Mouse (Mus musculus): ENCODE measurements at regions not wholly inside any gene's neighbourhood (a gene's known extent, or its start where the extent isn't known, plus 50 kb on each side); places are given as distances from the start of the nearest gene placed in this dataset.

DNA sequence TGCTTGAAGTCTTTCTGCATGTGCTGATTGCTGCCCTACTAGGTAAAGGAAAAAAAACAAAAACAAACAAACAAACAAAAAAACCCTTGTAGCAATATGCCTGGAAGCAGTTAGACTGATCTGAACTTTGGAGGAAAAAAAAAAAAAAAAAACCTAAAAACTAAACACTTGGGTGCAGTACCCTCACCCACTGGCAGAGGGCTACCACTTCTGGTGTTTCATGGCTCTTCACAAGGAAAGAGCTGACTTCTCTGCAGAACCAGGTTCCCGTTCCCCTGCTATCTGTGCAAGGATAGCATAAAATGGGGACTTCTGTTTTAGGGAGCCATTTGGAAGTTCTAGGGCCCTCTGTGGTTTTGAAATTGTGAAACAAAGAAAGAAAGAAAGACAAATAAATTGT, 52.2 kb upstream of the Otud4 start:
- ATAC-seq (replicated peaks; ENCODE audit: low FRiP score, low TSS enrichment, poor library complexity, severe bottlenecking): peak; percentile 83

DNA sequence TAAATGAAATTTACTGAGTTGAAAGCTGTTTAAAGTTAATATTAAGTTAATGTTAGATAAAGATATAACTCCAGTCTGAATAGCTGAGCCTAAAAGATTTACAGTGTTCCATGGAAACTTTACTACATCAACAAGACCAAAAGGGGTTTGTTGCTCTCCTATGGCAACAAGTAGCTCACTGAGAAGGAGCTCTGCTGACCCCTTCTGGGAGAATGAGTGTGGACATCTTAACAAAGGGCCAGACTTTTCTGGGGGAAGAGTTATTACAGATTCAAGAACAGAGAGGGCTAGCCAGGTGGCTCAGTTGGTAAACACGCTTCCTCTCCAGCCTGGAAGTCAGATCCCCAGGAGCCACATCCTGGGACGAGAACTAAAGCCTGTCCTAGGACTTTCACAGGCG, 54.5 kb upstream of the Otud4 start:
- 0 out of 2 replicates have a peak, but pooled peaks have one; percentile 46 for ATAC-seq (replicated peaks; ENCODE audit: low FRiP score, low TSS enrichment, poor library complexity, severe bottlenecking)

DNA sequence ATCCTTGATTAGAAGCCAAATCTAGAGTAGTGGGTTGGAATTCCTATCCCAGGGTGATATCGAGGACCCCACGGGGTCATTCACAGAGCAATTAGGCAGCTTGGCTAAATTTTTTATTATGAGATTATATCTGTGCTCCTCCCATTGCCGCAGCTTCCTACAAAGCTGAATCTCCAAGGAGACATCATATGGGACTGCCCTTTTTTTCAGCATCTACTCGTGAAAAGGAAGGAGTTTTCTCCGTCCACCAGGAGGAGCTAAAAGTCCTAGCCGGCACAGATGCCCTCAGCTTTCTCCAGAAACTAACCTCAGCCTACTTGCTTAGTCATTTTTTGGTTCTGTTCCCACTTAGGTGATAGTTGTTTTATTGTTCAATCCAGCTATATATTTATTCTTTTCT, 56.1 kb upstream of the Otud4 start:
- ATAC-seq (replicated peaks; ENCODE audit: low FRiP score, low TSS enrichment, poor library complexity, severe bottlenecking): peak; percentile 63

DNA sequence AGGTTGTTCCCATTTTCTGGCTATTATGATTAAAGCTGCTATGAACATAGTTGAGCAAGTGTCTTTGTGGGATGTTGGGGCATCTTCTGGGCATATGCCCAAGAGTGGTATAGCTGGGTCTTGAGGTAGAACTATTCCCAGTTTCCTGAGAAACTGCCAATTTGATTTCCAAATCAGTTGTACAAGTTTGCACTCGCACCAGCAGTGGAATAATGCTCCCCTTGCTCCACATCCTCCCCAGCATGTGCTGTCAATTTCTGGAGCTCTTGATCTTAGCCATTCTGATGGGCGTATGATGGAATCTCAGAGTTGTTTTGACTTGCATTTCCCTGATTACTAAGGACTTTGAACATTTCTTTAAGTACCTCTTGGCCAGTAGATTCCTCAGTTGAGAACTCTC, 57.2 kb upstream of the Otud4 start:
- no peak for ATAC-seq (replicated peaks; ENCODE audit: low FRiP score, low TSS enrichment, poor library complexity, severe bottlenecking)

DNA sequence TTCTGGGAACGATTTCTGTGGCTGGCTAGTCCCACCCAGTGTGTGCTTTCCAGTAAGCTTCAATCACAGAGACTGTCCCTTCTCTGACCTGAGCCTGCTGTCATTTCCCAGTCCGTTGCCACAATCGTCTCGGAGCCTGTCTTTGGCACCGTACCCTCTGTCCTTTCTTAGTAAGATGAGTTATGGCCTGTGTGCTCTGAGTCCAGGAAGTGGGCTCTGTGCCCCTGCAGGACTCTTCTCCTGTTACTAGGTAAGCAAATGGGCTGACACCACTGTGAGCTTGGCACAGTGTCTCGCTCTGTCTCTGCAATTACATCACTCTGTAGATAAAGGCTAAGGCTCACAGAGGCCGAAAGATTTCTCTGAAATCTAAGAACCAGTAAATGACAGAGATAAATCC, 63.3 kb upstream of the Otud4 start:
- no peak for ATAC-seq (replicated peaks; ENCODE audit: low FRiP score, low TSS enrichment, poor library complexity, severe bottlenecking)

DNA sequence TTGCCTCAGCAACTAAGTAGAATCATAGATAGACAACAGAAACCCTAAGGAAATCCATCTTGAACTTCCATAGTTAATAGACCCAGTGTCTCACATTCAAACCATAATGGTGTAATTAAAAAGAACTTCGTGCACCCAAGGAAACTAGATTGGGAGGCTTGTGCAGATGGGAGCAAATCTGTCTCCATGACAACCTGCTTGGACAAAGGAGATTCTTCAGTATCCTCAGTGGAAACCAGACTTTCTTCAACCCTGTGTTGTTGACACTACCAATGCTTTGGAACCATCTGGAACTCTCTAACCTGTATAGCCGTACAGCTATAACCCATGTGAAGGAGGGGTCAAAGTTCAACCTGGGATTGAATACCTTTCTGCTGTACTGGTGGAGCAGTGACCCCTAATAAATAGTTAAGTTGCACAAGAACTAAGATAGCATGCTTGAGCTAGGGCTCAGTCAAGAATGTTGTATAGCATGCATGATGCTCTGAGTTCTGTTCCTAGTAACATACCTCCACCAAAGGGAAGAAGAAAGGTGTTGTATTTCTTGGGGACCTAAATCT, 64.2 kb upstream of the Otud4 start:
- ATAC-seq (replicated peaks; ENCODE audit: low FRiP score, low TSS enrichment, poor library complexity, severe bottlenecking): no peak

DNA sequence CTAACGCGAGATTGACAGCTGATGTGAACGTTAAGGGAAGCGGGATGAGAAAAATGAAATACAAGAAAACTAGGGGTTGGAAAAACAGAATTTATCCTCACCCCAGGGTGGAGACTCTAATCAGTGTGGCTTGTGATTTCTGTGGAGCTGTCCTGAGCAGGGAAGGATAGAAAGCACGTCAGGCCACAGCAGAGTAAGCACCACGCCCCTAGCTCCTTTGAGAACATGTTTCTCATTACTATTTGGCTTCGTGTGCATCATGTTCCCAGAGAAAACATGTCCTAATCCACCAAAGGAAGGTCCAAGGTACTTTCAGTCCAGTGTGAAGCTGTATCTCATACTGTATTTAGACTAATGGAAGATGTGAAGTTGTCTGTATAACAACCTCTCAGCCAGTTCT, 65.9 kb upstream of the Otud4 start:
- no peak for ATAC-seq (replicated peaks; ENCODE audit: low FRiP score, low TSS enrichment, poor library complexity, severe bottlenecking)

DNA sequence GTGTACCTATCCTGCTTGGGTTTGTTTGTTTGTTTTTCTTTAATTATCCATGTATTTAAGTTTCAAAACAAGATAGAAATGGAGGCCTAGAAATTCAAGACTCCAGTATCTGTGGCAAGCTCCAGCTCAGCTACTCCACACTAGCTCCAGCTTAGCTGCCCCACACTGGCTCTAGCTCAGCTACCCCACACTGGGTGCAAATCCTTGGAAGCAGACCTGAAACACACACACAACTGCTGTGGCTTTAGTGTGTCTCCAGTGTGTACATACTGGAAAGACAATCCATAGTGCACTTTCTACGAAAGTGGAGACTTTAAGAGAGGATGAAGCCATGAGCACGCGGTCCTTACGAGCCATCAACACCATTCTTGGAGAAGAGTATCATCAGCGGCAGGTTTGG, 66.9 kb upstream of the Otud4 start:
- no peak for ATAC-seq (replicated peaks; ENCODE audit: low FRiP score, low TSS enrichment, poor library complexity, severe bottlenecking)

DNA sequence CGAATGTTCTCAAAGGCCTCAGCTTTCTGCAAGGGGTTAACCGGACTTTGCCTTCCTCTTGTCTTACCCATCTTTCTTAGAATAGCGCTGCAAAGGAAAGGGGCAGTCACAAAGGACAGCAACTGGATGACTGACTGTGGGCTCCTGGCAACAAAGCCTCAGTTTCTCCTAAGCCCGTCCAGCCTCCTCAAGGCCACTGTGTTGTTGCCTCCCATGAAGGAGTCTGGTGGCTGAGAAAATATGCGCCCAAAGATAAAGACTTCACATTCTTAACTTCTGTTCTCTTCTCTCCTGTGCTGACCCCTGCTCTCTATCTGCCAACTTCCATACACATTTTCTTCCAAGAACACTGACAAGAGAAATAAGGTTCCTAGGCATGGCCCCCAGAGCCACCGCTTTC, 76.3 kb upstream of the Otud4 start:
- no peak for ATAC-seq (replicated peaks; ENCODE audit: low FRiP score, low TSS enrichment, poor library complexity, severe bottlenecking)

DNA sequence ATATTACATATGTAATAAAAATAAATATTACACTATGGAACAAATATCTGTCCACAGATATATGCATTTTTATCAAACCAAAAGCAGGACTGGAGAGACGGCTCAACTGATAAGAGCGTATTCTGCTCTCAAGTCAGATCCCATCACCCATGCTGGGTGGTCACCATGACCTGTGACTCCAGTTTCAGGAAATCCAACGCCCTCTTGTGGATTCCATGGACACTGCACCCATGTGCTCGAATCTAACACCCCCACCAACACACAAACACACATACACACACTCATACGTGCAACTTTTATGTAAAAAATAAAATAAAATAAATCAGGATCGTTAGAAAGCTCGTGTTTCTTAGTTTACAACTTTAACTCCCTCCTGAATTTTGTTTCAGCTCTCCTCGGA, 76.7 kb upstream of the Otud4 start:
- no peak for ATAC-seq (replicated peaks; ENCODE audit: low FRiP score, low TSS enrichment, poor library complexity, severe bottlenecking)

DNA sequence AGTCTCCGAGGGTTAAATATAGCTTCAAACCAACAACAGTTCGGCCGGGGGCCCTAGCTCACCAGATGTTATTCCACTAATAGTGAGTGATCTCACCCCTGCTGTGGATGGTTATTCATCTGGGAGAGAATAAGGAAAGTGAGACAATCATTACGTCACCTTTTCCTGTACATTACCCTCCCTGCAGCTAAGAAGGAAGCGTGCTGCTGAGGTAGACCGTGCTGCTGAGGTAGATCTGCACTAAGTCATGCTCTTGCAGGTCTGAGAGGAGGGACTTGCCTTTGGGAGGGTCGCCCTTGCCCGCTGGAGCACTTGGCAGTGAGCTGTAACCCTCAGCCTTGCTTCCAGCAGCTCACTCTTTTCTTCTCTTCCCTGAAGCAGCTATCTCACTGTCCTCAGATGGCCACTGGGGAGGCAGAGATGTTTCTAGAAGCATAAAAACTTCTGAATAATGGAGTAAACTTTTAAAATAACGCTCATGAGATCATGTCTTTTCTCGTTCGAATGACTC, 77.3 kb upstream of the Otud4 start:
- no peak for ATAC-seq (replicated peaks; ENCODE audit: low FRiP score, low TSS enrichment, poor library complexity, severe bottlenecking)

DNA sequence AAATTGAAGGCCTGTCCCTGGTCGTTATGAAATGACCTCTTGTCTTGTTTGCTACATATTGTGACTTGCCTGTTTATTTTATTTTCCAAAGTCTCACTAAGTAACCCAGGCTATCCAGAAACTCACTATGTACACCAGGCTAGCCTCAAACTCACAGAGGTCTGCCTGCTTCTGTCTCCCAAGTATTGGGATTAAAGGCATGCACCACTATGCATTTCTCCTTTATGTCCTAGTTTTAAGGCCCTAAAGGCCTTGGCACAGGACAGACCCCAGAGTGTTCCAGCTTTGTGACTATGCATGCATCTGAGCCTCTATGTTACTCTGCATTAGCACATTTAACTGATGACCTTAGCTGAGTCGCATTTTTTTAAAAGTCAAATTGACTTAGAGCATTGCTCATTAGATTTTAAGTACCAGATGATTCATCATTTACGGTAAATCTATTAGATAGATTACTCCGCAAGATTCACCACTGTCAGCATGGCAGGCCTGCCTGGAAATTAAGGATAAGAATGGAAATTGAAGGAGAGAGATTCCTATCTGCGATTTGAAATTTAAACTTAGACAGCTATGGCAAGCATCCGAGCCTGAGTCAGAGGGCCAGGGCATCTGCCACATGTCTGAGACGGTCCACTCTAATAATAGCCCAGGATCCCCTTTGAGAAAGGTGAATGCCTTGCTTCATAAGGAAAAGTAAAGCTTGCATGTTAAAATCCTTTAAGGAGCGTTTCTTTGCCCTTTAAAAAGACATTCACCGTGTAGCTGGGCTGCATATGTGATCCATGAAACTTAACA, 78.0 kb upstream of the Otud4 start:
- ATAC-seq (replicated peaks; ENCODE audit: low FRiP score, low TSS enrichment, poor library complexity, severe bottlenecking): no peak

DNA sequence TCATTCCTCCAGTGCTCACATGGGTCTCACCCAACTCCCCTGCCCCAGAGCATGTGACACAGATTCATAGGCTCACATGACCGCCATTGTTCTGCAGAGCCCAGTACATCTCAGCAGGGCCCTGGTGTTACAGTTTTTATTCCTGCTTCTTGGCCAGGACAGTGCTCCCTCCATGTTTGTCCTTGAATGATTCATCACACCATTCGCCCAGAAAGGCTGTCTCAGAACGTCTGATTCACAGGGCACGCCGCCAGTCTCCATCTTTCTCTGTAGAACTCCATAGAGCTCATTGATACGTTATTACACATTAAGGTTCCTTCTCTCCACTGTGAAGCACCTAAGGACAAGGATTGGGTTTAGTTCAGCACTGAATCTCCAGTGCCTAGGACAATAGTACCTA, 79.9 kb upstream of the Otud4 start:
- ATAC-seq (replicated peaks; ENCODE audit: low FRiP score, low TSS enrichment, poor library complexity, severe bottlenecking): no peak

DNA sequence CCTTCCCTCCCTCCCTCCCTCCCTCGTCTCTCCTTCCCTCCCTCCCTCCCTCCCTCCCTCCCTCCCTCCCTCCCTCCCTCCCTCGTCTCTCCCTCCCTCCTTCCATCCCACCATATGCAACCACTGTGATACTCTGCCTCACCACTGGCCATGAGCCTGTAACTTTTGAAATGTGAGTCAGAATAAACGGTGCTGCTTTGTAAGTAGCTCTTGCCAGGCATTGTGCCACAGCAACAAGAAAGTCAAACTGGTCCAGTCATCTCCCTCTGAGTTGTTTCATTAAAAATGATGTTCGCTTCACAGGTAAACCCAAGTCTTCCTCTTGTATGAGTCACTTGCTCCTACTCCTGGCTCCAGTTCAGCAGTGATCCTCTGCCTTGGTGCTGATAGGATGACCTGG, 85.1 kb upstream of the Otud4 start:
- ATAC-seq (replicated peaks; ENCODE audit: low FRiP score, low TSS enrichment, poor library complexity, severe bottlenecking): no peak

DNA sequence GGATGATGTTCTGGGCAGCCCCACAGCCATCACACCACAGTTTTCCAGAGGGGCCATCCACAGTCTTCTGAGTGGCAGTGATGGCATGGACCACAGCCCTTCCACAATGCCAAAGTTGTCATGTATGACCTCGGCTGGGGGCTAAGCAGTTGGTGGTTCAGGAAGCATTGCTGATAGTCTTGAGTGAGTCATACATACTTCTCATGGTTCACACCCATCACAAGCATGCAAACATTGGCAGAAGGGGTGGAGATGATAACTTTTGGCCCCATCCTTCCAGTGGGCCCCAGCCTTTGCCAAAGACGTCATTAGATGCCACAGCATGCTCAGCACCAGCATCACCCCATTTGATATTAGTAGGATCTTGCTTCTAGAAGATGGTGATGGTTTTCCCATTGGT, 89.3 kb upstream of the Otud4 start:
- no peak for ATAC-seq (replicated peaks; ENCODE audit: low FRiP score, low TSS enrichment, poor library complexity, severe bottlenecking)

DNA sequence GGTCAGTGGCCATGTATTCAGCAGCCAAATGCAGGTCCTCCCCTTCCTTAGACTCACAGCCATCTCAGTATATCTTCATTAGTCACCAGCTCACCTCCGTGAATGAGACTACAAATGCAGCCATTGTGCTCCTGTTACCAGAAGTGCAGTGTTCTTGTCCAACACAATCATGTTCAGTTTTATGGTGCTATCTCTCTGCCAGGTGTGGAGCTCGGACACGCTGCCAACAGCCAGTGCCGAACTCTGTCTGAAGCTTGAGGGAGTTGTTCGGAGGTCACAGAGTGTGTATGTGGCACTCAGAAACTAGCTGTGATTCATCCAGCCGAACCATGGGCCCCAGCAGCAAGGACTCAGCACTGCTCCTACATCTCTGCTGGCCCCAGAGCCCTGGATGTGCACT, 91.3 kb upstream of the Otud4 start:
- no peak for ATAC-seq (replicated peaks; ENCODE audit: low FRiP score, low TSS enrichment, poor library complexity, severe bottlenecking)

DNA sequence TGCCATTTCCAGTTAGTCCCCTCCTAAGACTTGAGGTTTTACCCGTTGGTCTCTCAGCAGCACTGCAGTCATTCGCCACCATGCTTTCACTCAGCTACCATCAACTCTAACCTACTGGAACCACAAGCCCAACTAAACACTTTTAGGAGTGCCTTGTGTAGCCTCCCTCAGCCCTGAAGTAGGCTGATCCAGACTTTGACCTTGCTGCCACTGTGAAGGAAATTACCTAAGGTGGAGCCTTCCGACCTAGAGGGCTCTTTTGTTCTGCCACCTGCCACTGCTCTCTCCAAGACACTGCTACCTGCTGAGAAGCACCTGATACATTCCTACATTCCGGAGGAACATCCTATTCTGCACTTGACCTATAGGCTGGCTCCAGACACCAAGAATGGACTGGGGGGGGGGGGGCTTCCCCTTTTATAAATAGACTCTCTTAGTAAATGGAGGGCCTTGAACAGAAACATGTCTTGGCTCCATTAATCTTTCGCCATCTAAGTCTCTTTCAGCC, 93.5 kb upstream of the Otud4 start:
- no peak for ATAC-seq (replicated peaks; ENCODE audit: low FRiP score, low TSS enrichment, poor library complexity, severe bottlenecking)

DNA sequence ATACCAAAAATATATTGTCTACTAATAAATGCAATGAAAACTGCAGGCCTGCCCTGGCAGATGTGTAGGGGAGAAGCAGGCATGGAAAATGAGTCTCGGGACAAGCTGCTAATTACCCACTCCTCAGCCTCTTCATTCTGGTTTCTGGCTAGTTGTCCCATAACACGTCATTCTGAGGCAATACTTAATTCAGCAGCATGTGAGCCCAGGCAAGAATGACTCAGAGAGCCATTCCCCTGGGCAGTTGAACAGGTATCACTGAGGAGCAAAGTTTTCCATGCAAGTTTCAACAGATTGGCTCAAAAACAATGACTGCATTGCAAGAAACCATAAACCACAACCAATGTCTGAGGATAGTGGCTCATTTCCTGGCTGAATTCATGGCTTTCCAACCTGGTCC, 97.0 kb upstream of the Otud4 start:
- no peak for ATAC-seq (replicated peaks; ENCODE audit: low FRiP score, low TSS enrichment, poor library complexity, severe bottlenecking)

DNA sequence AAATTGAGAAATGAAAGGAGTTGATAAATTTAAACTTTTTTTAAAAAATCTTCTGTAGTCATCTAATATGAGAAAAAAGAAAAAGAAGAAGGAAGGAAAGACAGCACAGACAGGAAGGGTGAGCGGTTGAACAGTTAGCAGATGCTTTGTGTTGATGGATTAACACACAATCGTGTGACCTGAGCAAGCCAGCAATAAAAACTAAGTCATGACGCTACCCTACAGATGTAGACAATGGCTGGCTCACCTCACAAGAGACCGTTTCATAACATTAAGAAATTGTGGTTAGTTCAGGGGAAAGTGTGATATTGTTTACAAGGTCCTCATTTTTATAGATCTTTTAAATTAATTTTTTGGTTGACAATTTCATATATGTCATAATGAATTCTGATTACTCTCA, 99.4 kb upstream of the Otud4 start:
- ATAC-seq (replicated peaks; ENCODE audit: low FRiP score, low TSS enrichment, poor library complexity, severe bottlenecking): no peak

DNA sequence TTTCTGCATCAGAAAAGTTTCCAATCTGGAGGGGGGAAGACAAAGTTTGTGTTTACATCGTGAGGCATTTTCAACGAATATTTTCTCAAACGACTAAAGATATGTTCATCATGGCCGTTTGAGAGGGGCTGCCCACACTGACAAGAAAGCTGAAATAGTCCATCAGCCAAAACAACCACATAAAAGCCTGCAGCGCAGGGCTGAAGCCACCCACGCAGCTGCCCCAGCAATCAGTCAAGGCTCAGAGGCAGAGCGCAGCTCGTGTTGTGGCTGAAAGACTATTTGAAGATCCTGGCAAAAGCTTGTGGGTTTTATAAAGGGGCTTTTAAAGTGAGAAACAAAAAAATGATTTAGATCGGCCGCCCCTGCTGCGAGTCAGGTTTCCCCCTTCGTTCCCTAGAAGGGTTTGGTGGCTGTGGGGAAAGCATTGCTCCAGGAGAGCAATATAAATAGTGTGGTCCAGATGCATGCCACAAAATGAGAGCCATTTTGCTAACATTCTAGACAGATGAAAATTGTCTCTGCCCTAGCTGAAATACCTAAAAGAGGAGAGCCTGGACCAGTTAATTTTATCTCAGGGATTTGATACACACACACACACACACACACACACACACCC, 105.0 kb upstream of the Otud4 start:
- ATAC-seq (replicated peaks; ENCODE audit: low FRiP score, low TSS enrichment, poor library complexity, severe bottlenecking): no peak

DNA sequence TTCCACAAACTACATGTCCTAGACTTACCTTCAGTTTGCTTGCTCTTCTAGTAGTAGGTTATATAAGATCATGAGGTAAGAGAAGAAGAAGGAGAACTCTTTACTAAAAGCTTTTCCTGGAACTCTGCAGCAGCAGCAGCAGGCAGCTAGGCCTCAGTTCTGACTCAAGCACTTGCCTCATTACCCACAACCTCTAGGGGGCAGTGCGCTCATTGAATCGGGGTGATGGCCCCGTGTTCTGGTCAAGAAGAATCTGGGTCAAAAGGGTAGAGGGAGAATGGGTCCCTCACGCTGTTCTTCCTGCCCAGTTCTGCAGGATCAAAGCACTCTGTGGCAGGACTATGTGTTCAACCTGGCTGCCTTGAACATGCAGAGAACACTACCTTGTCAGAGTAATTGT, 109.9 kb upstream of the Otud4 start:
- no peak for ATAC-seq (replicated peaks; ENCODE audit: low FRiP score, low TSS enrichment, poor library complexity, severe bottlenecking)

Measured in megakaryocyte-erythroid progenitor cell, adult 5-6 weeks (primary cell).